Mouse (Mus musculus) cortical plate, adult 2 months (tissue): ENCODE results near the gene Arhgap5.

Experiments used
- CTCF ChIP-seq: fragments of 200-500 bp; IDR thresholded peaks from 2 replicates; pipeline ENCODE4 v1.5.1; 2011; ENCODE audit warnings: mild to moderate bottlenecking, control low read depth, low read length; ENCODE audit not compliant: insufficient read depth; ENCODE audit errors: extremely low read depth
- POLR2A ChIP-seq: fragments of 200-500 bp; IDR thresholded peaks from 2 replicates; pipeline ENCODE4 v1.6.1; 2011; ENCODE audit warnings: mild to moderate bottlenecking, low read length, control low read depth; ENCODE audit not compliant: insufficient read depth; ENCODE audit errors: extremely low read depth

DNA sequence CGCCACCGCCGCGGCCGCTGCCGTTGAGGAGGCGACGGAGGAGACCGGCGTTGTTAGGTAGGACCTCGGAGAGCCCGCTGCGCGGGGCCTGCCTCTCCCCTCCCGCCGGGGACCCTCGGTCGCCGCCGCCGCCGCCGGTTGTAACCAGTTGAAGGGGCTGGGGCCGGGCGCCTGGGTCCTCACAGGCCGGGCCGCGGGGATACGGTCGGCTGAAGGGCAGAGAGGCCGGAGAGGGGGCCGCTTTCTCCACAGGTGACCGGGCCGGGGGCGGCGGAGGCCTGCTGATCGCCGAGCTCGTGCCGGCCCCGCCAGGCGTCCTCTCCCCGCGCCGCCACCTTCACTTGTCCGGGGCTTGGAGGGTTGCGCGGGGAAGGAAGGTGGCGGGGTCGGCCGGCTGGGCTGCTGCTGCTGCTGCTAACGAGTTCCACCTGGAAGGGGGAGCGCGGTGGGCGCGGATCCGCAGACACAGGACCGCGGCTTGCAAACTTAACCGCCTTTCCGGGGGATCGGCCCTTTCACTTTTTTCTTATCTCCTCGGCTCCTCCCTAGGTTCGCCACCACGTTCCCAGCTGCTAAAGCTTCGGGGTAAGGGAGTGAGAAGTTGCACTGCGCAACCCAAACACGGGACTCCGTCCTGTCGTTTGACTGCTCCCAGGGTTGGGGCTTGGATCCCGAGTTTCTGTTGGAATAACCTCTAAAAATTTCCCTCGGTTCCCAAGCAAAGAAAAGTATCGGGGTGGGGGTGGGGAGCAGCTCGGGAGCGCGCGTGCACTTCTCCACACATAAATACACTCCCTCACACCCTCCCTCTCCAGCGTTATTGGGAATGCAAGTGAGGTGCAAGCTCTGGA lies 784 bp downstream of the Arhgap5 start:
- no peak for TF ChIP-seq CTCF
- TF ChIP-seq POLR2A = no peak
